Mouse (Mus musculus) midbrain, postnatal 0 days (tissue): Measurements from ENCODE around the gene Fam187a. TPM values are rescaled to one million over a fixed set of nuclear protein-coding genes. Genes with fewer than 3 reads are reported as not detected.

Source experiments
- ATAC-seq: fragments of 200-750 bp; cut with Nextera tagmentation; 2 replicates; pipeline ENCODE4 v1.8.0; 2017; ENCODE audit warnings: moderate number of reproducible peaks, mild to moderate bottlenecking, moderate TSS enrichment, moderate library complexity; ENCODE audit not compliant: low FRiP score
- DNase-seq: peaks from one replicate; pipeline ENCODE4 v3.0.0-alpha.2; 2015; ENCODE audit warnings: low spot score
- H3K27ac ChIP-seq: fragments of 300-500 bp; sonication (generic); 2 replicates; pipeline ENCODE4 v1.5.1; 2014; ENCODE audit warnings: low read depth, mild to moderate bottlenecking, low read length, mixed read lengths
- H3K27me3 ChIP-seq: fragments of 300-500 bp; sonication (generic); 2 replicates; pipeline ENCODE4 v1.6.1; 2014; ENCODE audit warnings: low read length, control low read depth, mixed read lengths; ENCODE audit not compliant: insufficient read depth
- H3K36me3 ChIP-seq: fragments of 300-500 bp; sonication (generic); 2 replicates; pipeline ENCODE4 v1.6.1; 2014; ENCODE audit warnings: low read length, control low read depth, mixed read lengths; ENCODE audit not compliant: insufficient read depth
- H3K4me1 ChIP-seq: fragments of 300-500 bp; sonication (generic); 2 replicates; pipeline ENCODE4 v1.6.1; 2014; ENCODE audit warnings: mild to moderate bottlenecking, control low read depth, antibody characterized with exemption, low read length, mixed read lengths; ENCODE audit not compliant: insufficient read depth
- H3K4me2 ChIP-seq: fragments of 300-500 bp; sonication (generic); 2 replicates; pipeline ENCODE4 v1.6.1; 2014; ENCODE audit warnings: low read depth, mild to moderate bottlenecking, low read length, mixed read lengths; ENCODE audit not compliant: poor library complexity, severe bottlenecking
- H3K4me3 ChIP-seq: fragments of 300-500 bp; sonication (generic); 2 replicates; pipeline ENCODE4 v1.5.1; 2014; ENCODE audit warnings: low read depth, mild to moderate bottlenecking, low read length, moderate library complexity
- H3K9ac ChIP-seq: fragments of 300-500 bp; sonication (generic); replicated peaks from 2 replicates; pipeline ENCODE4 v1.6.1; 2014; ENCODE audit warnings: mild to moderate bottlenecking, low read length, moderate library complexity, mixed read lengths; ENCODE audit not compliant: poor library complexity, severe bottlenecking
- H3K9me3 ChIP-seq: fragments of 300-500 bp; sonication (generic); 2 replicates; pipeline ENCODE4 v1.6.1; 2016; ENCODE audit warnings: low read length, control low read depth
- CTCF ChIP-seq: IDR thresholded peaks from 2 replicates; pipeline ENCODE4 v1.5.1; 2016; ENCODE audit warnings: antibody characterized with exemption, mild to moderate bottlenecking
- WGBS: fragments of 180-500 bp; shearing (Covaris S2); extraction: QIAGEN DNeasy Blood & Tissue Kit; methylation state at CpG from one replicate; pipeline ENCODE4 v1.1.7; 2014; 5-methylcytosine and 5-hydroxymethylcytosine counted together
- polyA plus RNA-seq: library from polyadenylated mRNA; unstranded; fragments of >200 nt; fragmentation: Nextera tagmentation; extraction: Ambion mirVana; gene quantifications from 2 replicates; pipeline ENCODE4 v1.2.1, GENCODE M21; 2015
- total RNA-seq: library from RNA; depleted of rRNA; stranded (reverse); fragments of >200 nt; gene quantifications from 2 replicates; pipeline ENCODE4 v1.2.3, GENCODE M21; 2014

Gene Fam187a
- total and polyA plus RNA-seq, 2 experiments from 2014 or later: 0.12 TPM; not detected in 1

- H3K27me3 ChIP-seq: no peaks in the 10 kb centered on the region
- ATAC-seq (no peak), DNase-seq (no peak)
- no peaks in the 10 kb centered on the region for H3K36me3 ChIP-seq
- no peaks in the 10 kb centered on the region for H3K4me1 ChIP-seq
- WGBS: 70% methylated on average over 7 of the region's 7 CpGs
- no peak overlapping the region for H3K4me3 ChIP-seq
- no peak for TF ChIP-seq CTCF
- H3K4me2 ChIP-seq: no peak overlapping the region
- no peak overlapping the region for H3K9ac ChIP-seq
- H3K27ac ChIP-seq: no peak overlapping the region
- no peaks in the 10 kb centered on the region for H3K9me3 ChIP-seq
Measured at GRCm38 (mm10) chr11:102911376-102911775, 26.4 kb downstream of the Fam187a start.

- ATAC-seq: no peak
- H3K27ac ChIP-seq: no peak overlapping the region
- no peak for TF ChIP-seq CTCF
- no peak overlapping the region for H3K4me2 ChIP-seq
- H3K27me3 ChIP-seq: no peaks in the 10 kb centered on the region
- H3K36me3 ChIP-seq: no peaks in the 10 kb centered on the region
- H3K4me1 ChIP-seq: no peaks in the 10 kb centered on the region
- no peak overlapping the region for H3K9ac ChIP-seq
- WGBS: 87% methylated on average over 9 of the region's 9 CpGs
- no peaks in the 10 kb centered on the region for H3K9me3 ChIP-seq
- no peak overlapping the region for H3K4me3 ChIP-seq
- DNase-seq: no peak
Measured at GRCm38 (mm10) chr11:102915380-102915779, 30.4 kb downstream of the Fam187a start.

GRCm38 (mm10) chr11:102918077-102918476 is 33.1 kb downstream of the Fam187a start:
- H3K9me3 ChIP-seq: no peaks in the 10 kb centered on the region
- ATAC-seq (no peak), DNase-seq (no peak)
- WGBS: 72% methylated on average over 4 of the region's 4 CpGs
- no peak overlapping the region for H3K4me2 ChIP-seq
- no peak for TF ChIP-seq CTCF
- H3K27me3 ChIP-seq: no peaks in the 10 kb centered on the region
- no peaks in the 10 kb centered on the region for H3K4me1 ChIP-seq
- no peak overlapping the region for H3K9ac ChIP-seq
- no peak overlapping the region for H3K27ac ChIP-seq
- no peak overlapping the region for H3K4me3 ChIP-seq
- H3K36me3 ChIP-seq: no peaks in the 10 kb centered on the region

GRCm38 (mm10) chr11:102921491-102921890 is 36.5 kb downstream of the Fam187a start:
- ATAC-seq (no peak), DNase-seq (no peak)
- Histone ChIP-seq H3K4me2 (no peak overlapping the region), H3K4me1 (peaks cover 3% of the 10 kb centered on the region; the same call in 1 of the 2 replicates), H3K9ac (no peak overlapping the region), H3K9me3 (no peaks in the 10 kb centered on the region), H3K27ac (no peak overlapping the region), H3K36me3 (no peaks in the 10 kb centered on the region), H3K27me3 (no peaks in the 10 kb centered on the region), H3K4me3 (no peak overlapping the region)
- 56% methylated on average over 6 of the region's 6 CpGs for WGBS
- no peak for TF ChIP-seq CTCF

- H3K4me1 ChIP-seq: peaks cover 3% of the 10 kb centered on the region; the same call in 1 of the 2 replicates
- ATAC-seq (peak; percentile 80), DNase-seq (peak; percentile 99)
- H3K4me2 ChIP-seq: peak within 1 kb of the TSS; percentile 92
- peak within 1 kb of the TSS; percentile 53 for H3K4me3 ChIP-seq
- peak within 1 kb of the TSS; percentile 55 for H3K27ac ChIP-seq
- WGBS: under 1% methylated on average over 62 of the region's 62 CpGs
- no peaks in the 10 kb centered on the region for H3K27me3 ChIP-seq
- no peaks in the 10 kb centered on the region for H3K9me3 ChIP-seq
- peak within 1 kb of the TSS; percentile 29; the same call in 1 of the 2 replicates for H3K9ac ChIP-seq
- H3K36me3 ChIP-seq: no peaks in the 10 kb centered on the region
- no peak for TF ChIP-seq CTCF
Measured at GRCm38 (mm10) chr11:102924557-102925350, 39.8 kb downstream of the Fam187a start, which contains the start of gene Kif18b. Gene Kif18b (minus strand): TSS chr11:102925124.

GRCm38 (mm10) chr11:102925351-102925717 is 40.4 kb downstream of the Fam187a start:
- peaks cover 3% of the 10 kb centered on the region; the same call in 1 of the 2 replicates for H3K4me1 ChIP-seq
- peak overlapping the region; percentile 55 for H3K27ac ChIP-seq
- H3K9ac ChIP-seq: no peak overlapping the region; the same call in 1 of the 2 replicates
- DNase-seq (no peak), ATAC-seq (0 out of 2 replicates have a peak, but pooled peaks have one; percentile 23)
- H3K27me3 ChIP-seq: no peaks in the 10 kb centered on the region
- TF ChIP-seq CTCF: peak; percentile 55
- under 1% methylated on average over 10 of the region's 10 CpGs for WGBS
- no peaks in the 10 kb centered on the region for H3K36me3 ChIP-seq
- H3K4me3 ChIP-seq: peak overlapping the region; percentile 53
- H3K9me3 ChIP-seq: no peaks in the 10 kb centered on the region
- H3K4me2 ChIP-seq: peak overlapping the region; percentile 92
